Mouse (Mus musculus): ENCODE data around the gene Socs4. TPM values are rescaled to one million over a fixed set of nuclear protein-coding genes. Genes with fewer than 3 reads are reported as not detected.

The Socs4 gene
- polyA plus RNA-seq (2014; fragmentation: Illumina TruSeq; extraction: RNeasy Lipid Tissue Mini Kit (QIAGEN cat#74804); ENCODE audit: low read depth, low replicate concordance) = 7.6 TPM

GRCm38 (mm10) chr14:47276637-47277393 lies at the start of gene Socs4, which contains the start of gene Wdhd1:
Socs4 (plus strand) TSS chr14:47276931.
Wdhd1 (minus strand) TSS chr14:47276857.

GRCm38 (mm10) chr14:47297785-47298407 lies 21.2 kb downstream of the Socs4 start, which contains the start of gene Mapk1ip1l:
Mapk1ip1l (plus strand) TSS chr14:47298266.

Other genes starting within 250 kb of the Socs4 start
- 7.1 TPM for gene Gch1, start 87.5 kb upstream of the Socs4 start, polyA plus RNA-seq (2014; fragmentation: Illumina TruSeq; extraction: RNeasy Lipid Tissue Mini Kit (QIAGEN cat#74804); ENCODE audit: low read depth, low replicate concordance)
- gene Wdhd1, start 74 bp upstream of the Socs4 start, polyA plus RNA-seq (2014; fragmentation: Illumina TruSeq; extraction: RNeasy Lipid Tissue Mini Kit (QIAGEN cat#74804); ENCODE audit: low read depth, low replicate concordance) = 0.84 TPM
- gene Mapk1ip1l, start 21.3 kb downstream of the Socs4 start, polyA plus RNA-seq (2014; fragmentation: Illumina TruSeq; extraction: RNeasy Lipid Tissue Mini Kit (QIAGEN cat#74804); ENCODE audit: low read depth, low replicate concordance) = 19.8 TPM
- 16.5 TPM for gene Lgals3, start 90.8 kb downstream of the Socs4 start, polyA plus RNA-seq (2014; fragmentation: Illumina TruSeq; extraction: RNeasy Lipid Tissue Mini Kit (QIAGEN cat#74804); ENCODE audit: low read depth, low replicate concordance)
- gene Dlgap5, start 141.5 kb downstream of the Socs4 start, polyA plus RNA-seq (2014; fragmentation: Illumina TruSeq; extraction: RNeasy Lipid Tissue Mini Kit (QIAGEN cat#74804); ENCODE audit: low read depth, low replicate concordance) = not detected
- 10.4 TPM for gene Fbxo34, start 173.5 kb downstream of the Socs4 start, polyA plus RNA-seq (2014; fragmentation: Illumina TruSeq; extraction: RNeasy Lipid Tissue Mini Kit (QIAGEN cat#74804); ENCODE audit: low read depth, low replicate concordance)

Measured in heart, adult 10 weeks (tissue).